Mouse (Mus musculus): ENCODE data around the gene 6030408B16Rik.

- TF ChIP-seq TAL1 (IDR thresholded peaks at IDR 0.05; ENCODE audit: low read length): no peak
- no peak for TF ChIP-seq GATA1 (IDR thresholded peaks at IDR 0.05; ENCODE audit: low read length)
Measured at GRCm38 (mm10) chr15:101312006-101312405, 19.0 kb downstream of the 6030408B16Rik start.

Data from erythroblast, embryonic 14.5 days (primary cell).